Mouse (Mus musculus) bone marrow, adult 2 months (tissue): ENCODE measurements around the gene Slc26a8.

Experiments
- CTCF ChIP-seq: fragments of 200-500 bp; IDR thresholded peaks from 2 replicates; pipeline ENCODE4 v1.5.1; 2011; ENCODE audit warnings: low read length, control low read depth; ENCODE audit not compliant: control insufficient read depth, insufficient read depth
- POLR2A ChIP-seq: fragments of 200-500 bp; IDR thresholded peaks from 2 replicates; pipeline ENCODE4 v1.6.1; 2011; ENCODE audit warnings: low read depth, mild to moderate bottlenecking, control low read depth, low read length, borderline replicate concordance; ENCODE audit not compliant: control insufficient read depth

GRCm38 (mm10) chr17:28698245-28698644 lies 8.2 kb upstream of the Slc26a8 start:
- TF ChIP-seq CTCF: no peak
- TF ChIP-seq POLR2A: no peak
